Mouse (Mus musculus): ENCODE results near the gene Cwc22.

Cwc22 gene

DNA sequence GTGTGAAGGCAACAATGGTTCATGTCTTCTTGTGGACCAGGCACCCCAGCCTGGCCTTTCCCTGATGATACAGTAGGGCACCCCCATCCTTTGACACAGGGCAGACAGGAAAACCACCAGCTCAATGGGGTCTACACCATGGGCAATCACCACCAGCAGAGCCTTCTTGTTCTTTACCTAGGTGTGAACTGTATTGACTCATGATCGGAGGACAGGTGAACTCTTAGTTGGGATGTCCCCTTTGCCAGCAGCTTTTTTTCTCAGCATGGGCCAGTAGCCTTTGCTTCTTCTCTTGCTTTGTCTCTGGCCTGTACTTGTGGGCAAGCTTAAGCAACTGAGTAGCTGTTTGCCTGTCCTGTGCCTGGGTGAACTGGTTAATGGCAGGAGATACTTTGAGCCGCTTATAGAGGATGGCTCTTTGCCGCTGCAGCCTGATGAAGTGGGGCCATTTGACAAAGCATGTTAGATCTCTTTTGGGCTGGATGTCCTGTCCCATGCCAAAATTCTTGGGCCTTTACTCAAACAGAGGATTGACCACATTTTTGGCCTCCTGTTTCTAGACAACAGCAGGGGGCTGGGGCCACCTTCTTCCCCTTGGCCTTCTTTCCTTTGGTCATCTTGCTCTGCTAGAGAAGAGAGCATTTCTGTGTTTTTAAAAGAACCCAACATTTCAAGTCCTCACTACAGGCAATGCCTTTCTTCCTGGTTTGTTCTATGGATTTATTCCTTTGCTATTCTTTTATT, 16.4 kb upstream of the Cwc22 start:
- no peak for DNase-seq

DNA sequence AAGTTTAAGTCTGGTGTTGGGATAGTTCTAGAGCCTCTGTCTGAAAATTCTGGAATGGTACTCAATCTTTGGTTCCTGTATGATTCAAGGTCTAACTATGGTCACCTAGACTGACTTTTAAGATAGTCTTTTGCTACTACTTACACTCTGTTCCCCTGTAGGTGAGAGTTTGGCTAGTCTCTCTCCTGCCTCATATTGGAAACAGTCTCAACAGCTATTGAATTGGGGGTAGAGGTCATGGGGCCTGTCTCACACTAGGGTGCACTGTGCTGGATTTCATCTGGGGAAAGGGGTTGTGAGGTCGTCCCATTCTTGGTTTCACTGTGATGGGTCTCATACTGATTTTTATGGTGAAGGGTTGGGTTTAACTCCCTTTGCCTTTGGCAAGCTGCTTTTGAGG, 15.1 kb upstream of the Cwc22 start:
- no peak for DNase-seq

- DNase-seq = no peak
Observed at GRCm38 (mm10) chr2:77960711-77961110, 14.5 kb upstream of the Cwc22 start.

DNA sequence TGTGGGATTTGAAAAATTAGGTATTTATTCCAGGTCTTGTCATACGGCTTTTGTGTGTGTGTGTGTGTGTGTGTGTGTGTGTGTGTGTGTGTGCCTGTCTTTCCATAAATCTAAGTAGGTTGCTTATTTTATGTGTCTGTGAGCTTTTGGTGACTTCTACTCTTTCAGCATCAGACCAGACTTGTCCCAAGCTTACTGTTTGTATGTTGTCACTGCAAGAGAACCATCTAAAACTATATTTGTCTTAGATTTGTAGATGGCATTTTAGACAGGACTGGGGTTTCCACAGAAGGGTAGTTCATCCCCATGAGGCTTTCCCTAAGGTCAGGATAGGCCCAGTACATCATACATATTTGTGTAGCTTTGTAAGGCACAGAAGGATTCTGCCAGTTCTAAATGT, 13.2 kb upstream of the Cwc22 start:
- no peak for DNase-seq

DNA sequence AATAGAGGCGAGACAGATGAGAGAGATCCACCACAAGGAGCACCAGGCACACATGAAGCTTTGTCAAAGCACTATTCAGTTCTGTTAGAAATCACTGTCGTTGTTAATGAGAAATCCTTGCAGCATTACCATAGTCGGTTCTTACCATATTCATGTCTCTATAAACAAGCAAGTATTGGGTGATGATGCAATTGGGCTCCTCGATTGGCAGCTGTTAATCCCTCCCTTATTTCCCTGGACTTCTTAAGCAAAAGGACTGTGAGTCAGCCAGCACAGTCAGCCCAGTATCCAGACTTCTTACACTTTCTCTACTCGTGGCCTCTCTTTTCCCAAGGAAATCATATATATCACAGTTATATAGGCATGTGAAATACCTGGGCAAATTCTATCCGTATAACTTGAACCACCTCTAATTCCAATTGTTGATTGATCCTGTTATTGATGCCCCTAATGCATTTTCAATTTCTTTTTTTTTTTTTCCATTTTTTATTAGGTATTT, 5.3 kb upstream of the Cwc22 start:
- no peak for DNase-seq

- no peak for DNase-seq
Observed at GRCm38 (mm10) chr2:77950111-77950510, 3.9 kb upstream of the Cwc22 start.

GRCm38 (mm10) chr2:77949521-77949920, 3.3 kb upstream of the Cwc22 start:
- DNase-seq = no peak

GRCm38 (mm10) chr2:77948921-77949320, 2.7 kb upstream of the Cwc22 start:
- DNase-seq = no peak

- DNase-seq = no peak
Observed at GRCm38 (mm10) chr2:77948126-77948525, 2.0 kb upstream of the Cwc22 start.

GRCm38 (mm10) chr2:77947161-77947870, 1.1 kb upstream of the Cwc22 start:
- no peak for DNase-seq

DNA sequence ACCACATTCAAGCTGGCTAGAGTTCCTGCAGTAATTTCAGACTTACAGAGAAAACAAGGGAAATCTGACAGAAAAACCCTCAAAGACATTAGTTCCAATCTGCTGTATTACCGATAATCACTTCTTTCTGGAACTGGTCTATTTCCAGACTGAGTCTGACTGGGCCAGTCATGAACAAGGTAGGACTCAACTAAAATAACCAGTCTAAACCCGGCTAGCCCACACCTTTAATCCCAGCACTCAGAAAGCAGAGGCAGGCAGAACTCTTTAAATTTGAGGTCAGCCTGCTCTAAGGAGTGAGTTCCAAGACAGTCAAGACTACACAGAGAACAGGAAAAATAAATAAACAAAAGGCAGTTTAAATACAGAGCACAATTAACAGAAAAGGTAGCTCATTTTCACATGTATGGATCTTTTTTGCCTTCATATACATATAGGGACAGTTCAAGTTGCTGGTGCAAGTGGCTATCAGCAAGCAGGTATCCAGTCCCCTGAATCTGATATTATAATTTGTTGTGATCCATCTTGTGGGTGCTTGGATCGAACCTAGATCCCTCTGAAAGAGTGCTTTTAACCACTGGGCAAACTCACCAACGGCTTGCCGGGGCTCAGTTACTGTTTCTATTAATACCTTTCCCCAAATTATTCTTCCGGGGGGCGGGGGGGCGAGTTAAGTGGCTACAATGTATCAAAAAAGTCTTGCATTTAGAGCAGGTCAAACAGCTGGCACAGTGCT, 1.1 kb downstream of the Cwc22 start:
- no peak for DNase-seq

DNA sequence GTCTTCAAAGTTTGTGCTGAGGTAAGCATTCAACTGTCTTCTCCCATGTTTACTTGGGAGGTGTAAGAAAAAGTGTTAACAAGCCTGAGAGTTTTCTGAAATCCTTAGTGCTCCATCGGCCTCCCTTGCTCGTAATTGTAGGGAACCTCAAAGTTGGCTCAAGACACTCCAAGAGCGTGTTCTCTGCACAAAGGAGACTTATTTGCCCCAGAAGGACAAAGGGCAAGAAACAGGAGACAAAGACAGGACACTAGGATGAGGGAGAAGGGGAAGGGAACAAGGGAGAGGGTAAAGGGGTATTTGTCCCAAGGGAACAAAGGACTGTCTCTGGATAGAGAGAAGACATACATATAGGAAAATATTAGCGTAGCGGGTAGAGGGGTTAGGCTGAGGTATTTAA, 1.9 kb downstream of the Cwc22 start:
- no peak for DNase-seq

DNA sequence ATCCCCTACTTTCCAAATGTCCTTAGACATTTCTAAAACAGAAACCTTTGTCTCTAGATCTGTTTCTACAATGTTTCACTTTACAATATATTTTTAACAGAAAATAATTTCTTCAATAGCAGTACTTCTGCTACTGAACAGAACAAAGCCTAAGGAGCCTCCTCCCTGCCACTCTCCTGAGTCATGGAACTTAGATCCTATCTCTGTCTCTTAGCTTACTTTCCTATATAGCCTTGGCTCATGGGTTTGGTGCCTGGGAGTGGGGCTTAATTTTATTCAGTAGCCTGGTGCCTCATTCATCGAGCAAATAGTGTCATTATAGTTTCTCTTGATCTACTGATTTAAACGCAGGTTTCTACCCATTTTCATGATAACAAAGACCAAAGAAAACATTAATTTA, 4.2 kb downstream of the Cwc22 start:
- DNase-seq = no peak

DNA sequence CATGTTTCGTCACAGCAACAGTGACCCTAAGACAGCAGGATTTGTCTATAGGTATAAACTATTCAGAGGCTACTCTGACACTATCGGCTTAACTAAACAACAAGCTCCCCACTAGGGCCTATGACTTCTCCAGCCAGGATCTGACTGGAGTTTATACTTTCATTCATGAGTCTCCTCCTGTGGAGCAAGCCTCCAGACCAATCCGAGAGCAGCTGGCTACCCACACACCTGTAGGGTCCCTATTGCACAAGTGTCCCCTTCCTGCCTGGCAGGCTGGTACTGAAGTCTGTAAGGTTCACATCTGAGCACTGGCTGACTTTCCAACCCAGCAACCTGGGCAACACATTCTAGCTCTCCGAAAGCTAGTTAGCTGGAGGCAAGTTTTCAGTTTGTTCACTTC, 7.9 kb downstream of the Cwc22 start:
- no peak for DNase-seq

- no peak for DNase-seq
Observed at GRCm38 (mm10) chr2:77937818-77938217, 8.4 kb downstream of the Cwc22 start.

DNA sequence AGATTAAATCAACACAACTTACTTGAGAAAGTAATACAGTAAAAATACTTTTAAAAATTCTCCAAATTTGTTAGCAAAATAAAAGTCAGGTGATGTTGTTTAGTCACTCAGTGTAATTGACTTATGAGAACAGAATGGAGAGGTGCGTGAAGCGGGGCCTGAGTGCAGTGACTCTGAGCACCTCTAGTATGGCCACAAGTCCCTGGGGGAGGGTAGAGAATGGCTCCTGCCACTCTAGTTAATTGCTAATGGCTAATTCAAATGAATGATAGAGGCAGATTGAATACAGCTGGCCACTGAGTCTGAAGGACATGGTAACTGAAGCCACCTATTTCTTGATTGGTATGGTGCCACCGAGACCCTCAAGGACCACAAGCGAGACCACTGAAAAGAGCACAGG, 12.0 kb downstream of the Cwc22 start:
- no peak for DNase-seq

DNA sequence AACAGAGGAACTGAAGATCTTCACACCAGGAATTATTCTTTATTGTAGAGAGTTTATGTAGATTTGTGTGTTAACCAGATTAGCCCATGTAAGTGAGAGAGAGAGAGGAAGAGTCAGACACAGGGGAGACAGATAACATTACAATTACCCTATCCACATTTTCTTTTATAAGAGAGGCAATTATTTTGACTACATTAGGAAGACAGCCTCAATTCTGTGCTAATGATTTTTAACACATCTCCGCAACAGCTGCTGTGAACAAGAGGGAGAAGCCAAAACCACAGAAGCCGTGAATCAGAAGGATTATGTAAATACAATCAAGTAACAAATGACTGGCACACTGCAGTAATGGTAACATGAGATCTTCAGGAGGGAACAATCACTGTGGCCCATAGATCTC, 12.5 kb downstream of the Cwc22 start:
- no peak for DNase-seq

- no peak for DNase-seq
Observed at GRCm38 (mm10) chr2:77931958-77932357, 14.2 kb downstream of the Cwc22 start.

DNA sequence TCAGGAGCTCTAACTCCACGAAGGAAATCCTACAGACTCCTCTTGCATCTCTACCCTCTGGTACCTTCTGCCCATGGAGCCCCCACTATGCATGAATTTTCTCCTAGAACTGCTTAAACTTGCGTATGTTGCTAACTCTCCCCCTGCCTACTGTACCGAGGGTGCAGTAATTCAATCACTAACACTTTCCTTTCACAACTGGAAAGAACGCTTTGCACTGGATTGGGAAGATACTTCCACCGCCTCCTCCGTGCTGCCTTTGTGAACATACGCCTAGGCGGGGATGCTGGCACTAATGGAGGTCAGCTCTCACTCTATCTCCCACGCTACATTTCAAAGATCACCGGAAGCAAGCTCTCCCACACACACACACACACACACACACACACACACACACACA, 17.8 kb downstream of the Cwc22 start:
- no peak for DNase-seq

DNA sequence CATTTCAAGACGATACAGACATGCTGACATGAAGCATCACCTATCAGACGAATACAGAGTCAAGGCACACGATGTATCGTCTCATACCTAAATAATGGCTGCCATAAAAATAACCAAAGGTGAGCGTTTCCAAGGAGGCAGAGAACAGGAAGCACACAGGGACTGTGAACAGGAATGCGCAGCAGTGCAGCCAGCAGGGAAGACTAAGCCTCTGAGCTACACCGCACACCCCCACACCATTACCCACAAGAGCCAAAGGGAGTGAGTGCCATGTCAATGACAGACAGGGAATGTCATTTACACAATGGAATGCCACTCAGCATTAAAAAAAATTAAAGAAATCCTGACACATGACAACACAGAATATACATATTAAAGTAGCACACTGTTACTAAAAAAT, 19.7 kb downstream of the Cwc22 start:
- DNase-seq = no peak

GRCm38 (mm10) chr2:77925997-77926396, 20.2 kb downstream of the Cwc22 start:
- DNase-seq = no peak

DNA sequence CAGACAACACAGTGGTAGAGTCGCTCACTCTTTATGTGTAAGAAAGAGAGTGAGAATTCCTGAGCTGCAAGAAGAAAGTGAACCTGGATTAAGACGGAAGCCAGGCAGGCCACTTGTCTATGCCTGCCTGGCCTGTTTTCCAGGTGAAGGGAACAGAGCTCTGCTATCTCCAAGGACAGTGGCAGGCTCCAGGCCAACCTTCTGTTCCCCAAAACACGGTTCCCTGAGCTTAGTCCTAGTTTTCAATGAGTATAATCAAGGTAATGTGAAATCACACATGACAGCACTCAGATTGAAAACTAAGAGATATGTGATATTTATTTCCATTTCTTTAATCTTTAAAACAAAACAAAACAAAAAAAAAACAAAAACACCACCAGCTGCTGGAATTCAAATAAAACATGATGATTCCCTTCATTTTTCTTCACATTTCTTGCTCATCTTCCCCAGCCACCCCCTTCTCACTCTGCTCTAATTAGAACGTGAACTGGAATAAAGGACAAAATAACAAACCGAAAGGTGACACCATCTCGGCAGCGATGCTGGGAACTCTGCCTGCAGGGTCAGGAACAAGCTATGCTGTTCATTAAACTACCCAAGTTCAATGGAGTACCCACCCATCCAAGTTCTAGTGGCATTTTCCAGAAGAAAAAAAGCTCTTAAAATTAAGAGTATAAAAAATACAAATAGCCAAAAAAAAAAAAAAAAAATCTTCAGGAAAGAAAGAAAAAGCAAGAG, 20.8 kb downstream of the Cwc22 start:
- no peak for DNase-seq

DNA sequence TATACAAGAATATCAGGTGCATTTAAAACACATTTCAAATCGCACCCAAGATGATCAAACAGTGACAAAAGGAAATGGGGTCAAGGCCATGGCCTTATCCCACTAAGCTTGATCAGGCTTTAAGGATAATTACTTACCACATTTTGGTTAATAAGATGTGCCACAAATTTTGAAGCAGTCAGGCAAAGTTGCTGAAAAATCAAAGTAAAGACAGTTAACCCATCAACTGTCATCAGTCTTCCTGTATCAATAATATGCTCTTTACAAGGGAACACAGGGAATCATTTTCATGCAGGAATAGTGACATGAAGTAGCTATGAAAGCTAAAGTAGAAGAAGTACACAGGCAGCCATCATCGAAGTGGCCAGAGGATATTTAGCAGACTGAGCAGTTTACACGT, 22.2 kb downstream of the Cwc22 start:
- DNase-seq = no peak
